Mouse (Mus musculus) lung, postnatal 25 days (tissue): ENCODE results near the gene Cd200.
"Not testable (repeated sequence)": the region's sequence is repeated elsewhere in the genome, so short reads cannot be mapped to it uniquely, and the experiment has no call there.

Experiments used
- DNase-seq: peaks from one replicate; pipeline ENCODE4 v3.0.0; 2022; ENCODE audit warnings: low spot score

Gene Cd200

DNA sequence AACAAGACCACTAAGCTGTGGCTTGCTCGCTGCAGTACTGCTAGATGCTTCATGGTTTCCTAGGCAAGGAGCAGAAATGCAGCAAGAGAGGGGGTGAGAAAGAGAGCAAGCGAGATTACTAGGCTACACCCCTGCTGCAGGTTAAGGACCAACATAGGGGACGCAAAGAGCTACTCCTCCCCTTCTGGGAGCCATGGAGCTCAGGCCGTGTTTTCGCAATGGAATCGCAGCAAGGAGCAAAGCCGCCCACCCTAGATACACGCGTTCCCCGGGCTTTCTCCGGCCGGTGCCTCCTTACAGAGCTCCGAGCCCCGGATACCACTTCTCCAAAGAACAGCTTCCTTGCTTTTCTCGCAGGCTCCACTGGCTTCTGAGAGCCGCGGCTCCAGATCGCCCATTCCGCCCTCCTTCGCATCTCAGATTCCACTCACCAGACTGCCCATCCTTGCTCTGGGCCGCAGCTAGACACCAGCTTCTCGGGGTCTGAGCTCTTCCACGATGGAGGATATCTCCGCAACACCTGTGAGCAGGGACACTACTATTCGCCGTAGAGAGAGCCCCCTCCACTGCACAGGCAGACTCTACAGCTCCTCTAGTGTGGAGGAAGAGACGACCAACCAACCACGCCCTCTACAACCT lies at the start of gene Cd200:
Gene Cd200 (minus strand): TSS at position 629 of the 639 bp plus-strand sequence.
- peak; percentile 68 for DNase-seq

DNA sequence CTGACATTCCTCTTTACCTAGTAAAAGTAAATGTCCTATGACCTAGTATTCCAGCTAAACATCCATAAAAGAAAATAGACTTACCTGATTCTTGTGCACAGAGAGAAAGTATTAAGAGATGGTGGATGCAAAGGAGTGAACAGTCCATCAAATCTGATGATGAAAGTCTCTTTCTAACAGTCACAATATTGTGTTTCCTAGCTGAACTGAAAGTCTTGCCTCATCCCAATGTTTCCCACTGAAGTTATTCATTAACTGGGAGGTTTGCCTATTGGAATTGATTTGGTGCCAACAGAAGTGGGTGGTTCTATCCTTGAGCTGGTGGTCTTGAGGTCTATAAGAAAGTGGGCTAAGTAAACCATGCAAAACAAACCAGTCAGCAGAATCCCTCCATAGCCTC lies 45.9 kb upstream of the Cd200 start:
- no peak for DNase-seq

DNA sequence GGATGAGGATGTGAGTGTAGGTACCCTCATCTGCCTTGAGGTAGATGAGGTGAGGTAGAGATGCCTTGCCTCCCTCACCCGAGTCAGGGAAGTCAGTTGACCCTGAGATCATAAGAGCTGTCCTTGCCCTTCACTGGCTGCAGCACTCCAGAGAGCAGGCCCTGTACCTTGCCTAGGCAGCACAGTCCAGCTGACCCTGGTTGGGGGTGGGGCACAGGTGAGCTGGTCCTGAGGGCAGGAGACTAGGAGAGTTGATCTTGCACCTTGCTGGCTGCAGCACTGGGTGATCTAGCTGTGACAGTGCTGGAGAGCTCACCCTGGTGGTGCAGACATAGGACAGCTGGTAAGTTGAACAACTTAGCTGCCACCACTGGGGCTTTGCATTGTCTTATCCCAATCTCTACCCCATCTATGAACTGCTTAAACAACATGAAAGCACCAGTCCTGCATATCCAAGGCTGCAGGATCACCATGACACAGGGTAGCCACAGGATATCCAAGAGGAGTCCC lies 28.4 kb upstream of the Cd200 start:
- no peak for DNase-seq

DNA sequence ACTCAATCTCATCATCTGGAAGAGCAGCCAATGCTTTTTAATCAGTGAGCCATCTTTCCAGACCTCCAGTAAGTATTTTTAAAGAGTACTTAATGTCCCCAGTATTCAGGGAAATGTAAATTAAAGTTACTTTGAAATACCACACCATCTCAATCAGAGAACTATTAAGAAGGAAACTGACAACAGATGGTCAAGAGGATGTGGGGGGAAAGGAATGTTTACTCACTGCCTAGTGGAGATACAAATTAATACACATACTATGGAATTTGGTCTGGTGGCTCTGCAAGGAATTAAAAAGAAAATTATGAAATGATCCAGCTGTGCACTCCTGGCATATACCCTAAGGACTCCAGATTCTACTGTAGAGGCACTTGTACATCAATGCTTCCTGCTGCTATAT lies 26.7 kb upstream of the Cd200 start:
- no peak for DNase-seq

DNA sequence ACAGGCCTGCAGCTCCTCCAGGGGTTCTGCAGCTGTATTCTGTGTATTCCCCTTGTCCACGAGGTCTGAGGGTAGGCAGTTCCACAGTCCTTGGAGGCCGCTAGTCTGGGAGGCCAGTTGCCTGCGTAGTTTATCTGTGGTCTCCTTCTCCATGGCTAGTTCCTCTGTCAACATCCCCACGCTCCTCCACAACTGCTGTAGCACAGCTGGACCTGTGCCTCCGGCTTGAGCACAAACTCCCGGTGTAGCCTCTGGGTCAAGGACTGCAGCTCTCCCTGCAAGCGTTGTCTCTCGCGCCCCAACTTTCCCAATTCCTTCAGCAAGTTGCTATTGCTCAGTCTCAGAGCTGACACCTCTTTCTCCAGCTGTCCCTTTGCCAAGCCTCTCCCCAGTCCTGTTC lies 18.8 kb upstream of the Cd200 start:
- no peak for DNase-seq

DNA sequence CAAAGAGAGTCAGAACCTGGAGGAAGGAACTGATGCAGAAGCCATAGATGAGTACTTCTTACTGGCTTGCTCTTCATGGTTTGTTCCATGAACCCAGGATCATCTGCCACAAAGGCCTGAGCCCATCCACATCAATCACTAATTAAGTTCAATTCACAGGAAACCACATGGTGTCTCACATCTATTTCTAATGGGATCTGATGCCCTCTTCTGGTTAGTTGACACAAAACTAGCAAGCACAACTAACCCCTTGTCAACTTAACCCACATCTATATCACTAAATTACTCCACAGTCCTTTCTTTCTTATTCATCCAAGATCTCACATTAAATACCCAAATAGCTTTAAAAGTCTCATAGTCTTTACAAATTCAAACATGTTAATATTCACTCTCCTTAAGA lies 4.6 kb upstream of the Cd200 start:
- peak; percentile 51 for DNase-seq

DNA sequence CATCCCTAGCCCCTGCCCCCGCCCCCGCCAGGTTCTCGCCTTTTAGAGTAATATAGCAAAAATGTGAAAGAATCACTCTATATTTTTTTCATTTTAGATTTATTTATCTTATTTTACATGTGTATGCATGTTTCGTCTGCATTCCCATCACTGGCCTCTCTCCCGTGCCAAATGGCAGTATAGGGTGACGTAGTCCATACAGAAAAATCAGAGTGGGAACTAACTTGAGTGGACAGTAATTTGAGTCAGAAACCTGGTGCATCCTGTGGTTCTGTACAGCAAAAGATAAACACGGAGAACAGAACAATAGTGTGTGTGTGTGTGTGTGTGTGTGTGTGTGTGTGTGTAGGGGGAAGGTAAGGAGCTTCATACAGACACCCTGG lies 202 bp upstream of the Cd200 start:
- DNase-seq, result not testable (repeated sequence)

DNA sequence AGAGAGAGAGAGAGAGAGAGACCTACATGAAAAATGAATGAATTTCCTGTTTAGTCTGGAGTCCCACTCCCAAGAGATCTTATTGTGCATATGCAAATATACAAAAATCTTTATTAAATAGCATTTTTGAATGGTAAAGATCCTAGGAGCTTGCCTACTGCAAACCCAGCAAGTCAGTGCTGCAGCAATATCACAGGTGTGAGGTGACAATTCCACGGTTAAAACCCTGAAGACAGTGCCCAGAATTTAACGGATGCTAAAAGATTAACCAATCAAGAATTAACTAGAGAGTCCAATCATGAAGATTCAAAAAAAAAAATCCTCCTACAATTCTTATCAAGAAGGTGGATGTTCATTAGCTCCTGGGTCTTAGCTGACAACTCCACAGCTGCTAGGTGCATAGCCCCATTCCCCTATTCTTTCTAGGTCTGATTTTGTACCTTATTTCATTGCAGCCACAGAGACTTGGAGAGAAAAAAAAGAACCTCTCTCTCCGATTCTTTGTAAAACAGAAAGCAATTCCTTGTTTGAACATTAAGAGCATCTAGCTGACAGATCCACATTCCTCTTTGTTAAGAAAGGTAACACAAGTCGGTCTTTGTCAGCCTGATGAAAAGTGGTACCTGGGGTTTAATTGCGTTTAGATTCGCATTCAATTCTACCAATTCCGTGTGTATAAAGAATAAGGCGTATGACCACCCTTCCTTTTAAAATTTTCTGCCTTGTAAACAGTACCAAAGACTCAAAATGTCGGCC lies 1.0 kb downstream of the Cd200 start:
- DNase-seq, result no peak

DNA sequence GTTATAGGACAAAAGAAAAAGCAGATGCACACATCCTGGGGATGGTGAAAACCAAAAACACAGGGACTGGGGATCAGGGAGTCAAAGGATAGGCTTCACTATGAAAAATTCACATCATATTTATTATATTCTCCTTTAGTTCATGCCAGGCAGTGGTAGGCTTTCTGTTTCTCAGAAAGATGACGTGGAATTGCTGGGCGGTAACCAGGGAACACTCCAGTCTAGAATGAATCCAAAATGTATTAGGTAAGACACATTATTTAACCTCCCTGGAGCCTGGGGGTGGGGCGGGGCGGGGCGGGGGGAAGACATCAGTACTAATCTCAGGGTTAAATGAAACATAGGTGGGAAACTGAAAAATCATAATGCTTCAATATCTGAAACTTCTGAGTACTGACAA lies 1.8 kb downstream of the Cd200 start:
- DNase-seq, result peak; percentile 59

DNA sequence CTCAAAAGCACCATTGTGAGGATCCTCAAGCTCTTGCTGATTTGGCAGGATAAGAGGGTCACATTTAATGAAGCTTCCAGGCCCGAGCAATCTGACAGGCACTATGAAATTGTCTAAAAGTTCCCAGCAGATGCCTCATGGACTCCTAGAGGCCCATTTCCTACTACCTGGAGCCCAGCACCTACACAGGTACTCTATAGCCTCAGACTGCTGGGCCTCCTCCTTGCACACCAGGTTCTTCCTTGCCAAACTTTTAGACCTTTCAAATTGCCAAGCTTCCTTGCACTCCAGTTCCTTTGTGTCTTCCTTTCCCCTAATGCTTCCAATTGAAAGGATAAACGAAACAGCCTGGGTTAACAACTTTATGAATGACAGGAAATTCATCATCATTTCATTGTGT lies 5.9 kb downstream of the Cd200 start:
- peak; percentile 29 for DNase-seq

DNA sequence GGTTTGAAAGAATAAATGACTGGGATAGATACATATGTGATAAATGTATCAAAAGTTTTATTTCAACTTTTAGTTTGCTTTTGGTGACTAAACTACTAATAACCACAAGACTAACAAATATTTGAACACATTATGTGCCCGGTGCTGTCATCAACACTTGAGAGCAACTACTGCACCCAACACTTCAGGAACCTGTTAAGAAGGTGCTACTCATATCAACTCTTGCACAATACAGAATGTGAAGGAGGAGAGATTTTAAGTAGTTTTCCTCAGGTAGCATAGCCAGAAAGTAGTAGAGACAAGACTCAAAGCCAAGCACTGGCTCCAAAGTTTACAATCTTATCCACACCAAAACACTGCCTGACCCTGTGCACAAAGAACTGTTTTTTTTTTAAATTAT lies 6.8 kb downstream of the Cd200 start:
- DNase-seq, result peak; percentile 59

DNA sequence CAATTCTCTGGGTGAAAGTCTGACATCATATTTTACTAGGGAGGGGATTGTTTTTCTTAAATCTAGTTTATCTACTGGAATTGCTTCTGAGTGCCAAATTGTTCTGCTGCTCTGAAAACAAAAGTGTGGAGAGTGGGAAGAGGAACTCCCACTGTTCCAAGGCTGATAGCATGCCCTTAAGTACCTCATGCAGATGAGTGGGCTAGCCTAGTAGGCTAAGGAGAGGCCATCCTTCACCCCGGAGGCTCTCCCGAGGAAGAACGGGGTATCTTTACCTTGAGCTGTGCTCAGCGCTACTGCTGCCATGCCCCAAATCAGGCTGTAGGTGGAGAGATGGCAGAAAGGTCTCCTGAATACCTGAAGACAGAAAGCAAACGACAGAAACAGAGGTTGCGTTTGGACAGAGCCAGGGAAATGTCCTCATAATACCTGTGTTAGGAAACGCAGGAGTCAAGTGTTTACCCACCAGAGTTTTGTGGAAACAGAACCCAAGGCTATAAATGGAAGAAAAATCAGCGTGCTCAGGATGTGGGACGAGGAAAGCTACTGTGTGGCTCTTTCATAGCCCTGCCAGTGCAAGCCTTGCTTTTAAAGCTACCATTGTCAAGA lies 8.8 kb downstream of the Cd200 start:
- peak; percentile 70 for DNase-seq

DNA sequence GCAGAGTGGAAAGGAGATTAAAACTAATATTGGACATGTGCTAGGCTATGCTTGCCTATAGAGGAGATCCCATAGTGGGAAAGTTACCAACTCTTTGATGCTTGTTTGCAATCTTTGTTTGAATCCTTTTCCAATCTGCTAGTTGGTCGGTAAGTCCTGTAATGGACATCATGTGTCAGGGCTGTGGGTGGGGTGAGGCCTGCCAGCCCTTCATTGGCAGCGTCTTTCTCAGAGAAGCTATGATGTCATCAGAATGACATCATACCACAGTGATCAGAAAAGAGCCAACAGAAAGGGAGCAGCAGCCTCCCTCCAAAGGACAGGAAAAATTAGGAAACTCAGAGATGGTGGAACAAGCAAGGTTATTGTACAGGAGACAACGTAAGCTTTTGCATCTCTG lies 9.4 kb downstream of the Cd200 start:
- no peak for DNase-seq

DNA sequence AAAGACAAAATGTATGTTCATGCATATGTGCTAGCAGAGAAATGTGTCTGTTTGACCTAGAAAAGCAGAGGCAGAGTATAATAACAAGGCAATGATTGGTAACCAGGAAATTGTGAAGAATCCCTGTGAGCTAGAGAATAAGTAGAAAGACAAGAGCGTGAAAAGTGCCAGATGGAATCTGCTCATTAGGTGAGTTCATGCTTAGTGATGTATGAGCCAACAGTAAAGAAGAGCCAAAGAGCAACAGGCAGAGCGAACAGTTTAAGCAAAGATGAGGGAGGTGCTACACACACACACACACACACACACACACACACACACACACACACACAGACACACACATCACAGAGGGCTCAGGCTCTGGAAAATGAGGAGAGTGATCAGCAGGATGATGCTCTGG lies 11.4 kb downstream of the Cd200 start:
- DNase-seq, result no peak

DNA sequence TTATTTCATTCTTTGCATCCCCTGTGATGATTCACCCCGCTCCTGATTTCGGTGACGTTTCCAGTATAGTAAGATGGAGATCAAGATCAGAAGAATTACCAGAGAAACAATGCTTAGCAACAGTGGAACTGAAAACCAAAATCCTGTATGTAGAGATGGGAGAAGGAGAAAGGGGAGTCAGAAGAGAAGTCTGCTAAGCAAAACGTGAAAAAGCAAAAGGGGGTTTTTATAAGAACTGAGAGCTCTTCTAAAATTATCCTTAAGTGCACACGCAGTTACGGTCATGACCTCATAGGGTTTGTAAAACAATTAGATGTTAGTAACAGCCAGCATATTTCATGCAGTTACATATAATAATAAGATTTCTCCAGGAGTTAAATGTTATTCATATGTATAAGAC lies 16.6 kb downstream of the Cd200 start:
- no peak for DNase-seq

DNA sequence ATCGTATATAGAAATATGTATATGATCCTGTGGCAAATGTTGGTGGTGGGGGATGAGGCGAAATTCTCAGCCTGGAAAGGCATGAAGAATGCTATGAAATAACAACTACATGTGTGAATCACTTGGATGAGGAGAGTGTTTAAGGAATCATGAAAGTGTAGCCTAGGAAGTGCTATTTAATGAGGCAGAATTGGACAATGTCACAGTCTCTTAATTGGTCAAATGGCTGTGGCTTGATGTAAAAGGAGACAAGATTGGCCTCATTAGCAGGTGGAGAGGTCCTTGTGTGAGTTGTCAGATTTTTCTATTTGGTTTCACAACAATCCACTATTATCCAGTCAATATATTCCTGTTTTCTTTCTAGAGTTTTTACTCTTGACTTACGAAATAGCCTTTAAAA lies 17.2 kb downstream of the Cd200 start:
- no peak for DNase-seq

DNA sequence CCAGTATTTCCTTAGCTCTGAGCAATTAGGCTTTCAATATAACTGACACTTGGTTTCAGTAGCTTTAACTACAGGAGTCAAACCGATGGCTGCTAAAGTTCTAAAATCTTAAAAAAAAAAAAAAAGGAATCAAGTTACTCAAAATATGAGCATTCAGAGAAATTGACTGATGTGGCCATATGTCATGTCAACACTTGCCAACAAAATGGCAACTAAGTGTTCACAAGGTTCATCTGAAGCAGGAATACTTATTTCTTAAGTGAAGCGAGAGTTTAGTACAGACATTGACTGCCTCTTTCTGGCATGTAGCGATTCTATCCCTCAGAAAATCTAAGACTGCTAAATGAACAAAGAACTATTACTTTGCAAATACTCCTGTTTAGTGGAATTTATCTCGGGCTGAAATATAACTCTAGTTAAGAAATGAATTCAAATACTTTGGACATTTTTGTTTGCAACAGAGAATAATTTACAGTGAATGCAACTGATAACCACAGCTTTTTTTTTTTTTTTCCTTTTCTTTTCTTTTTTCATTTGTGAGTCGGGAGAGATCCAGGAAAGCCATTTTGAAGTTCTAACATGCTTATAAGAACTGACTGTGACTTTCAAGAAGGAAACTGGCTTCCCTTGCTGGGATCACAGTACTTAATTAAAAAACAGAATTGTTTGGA lies 18.4 kb downstream of the Cd200 start:
- no peak for DNase-seq

DNA sequence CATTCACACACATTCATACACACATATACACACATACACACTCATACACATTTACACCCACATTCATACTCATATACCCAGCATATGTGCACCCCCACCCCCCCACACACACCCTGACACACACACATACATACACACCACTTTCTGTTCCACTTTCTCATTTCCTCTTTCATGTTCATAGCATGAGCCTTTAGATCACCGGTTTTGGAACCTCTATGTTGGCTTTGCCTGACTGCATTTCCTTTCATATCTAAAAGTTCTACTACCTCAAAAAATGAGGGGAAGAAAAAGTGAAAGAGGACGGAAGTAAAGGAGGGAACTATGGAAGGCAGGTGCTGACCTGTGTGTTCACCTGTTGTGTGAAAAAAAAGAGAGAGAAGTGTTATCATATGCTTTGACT lies 19.0 kb downstream of the Cd200 start:
- no peak for DNase-seq

DNA sequence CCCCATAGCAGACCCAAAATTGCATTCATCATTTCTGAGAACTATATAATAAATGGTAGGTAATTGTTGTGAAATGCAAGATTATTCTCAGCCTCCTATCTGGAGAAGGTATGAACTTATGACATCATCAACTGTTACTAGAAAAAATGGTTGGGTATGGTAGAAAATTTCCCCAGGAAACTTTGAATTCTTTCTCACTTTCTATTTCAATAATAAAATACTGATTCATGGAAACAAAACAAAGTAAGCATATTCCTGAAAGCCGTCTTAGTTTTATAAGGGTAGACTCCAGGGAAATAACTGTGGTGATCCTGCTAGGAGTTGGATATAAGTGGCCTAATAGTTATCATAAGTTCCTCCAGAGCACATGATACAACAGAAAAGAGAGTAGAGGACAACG lies 19.8 kb downstream of the Cd200 start:
- no peak for DNase-seq

DNA sequence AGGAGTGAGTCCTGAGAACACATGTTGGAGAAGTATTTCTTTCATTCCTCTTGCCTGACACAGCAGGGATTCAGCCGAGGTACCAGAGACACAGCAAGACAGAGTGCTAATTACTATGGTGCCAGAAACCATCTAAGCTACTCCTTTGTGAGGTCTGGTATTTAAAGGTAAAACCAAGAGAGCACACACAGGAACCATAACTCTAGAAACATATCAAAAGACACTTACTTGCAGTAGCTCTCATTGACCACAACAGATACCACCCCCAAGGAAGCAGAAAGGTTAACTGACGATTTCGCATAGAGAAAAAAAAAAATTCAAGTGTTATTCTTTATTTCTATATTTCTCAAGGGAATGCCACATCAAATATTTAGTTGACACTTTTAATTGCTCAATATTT lies 27.0 kb downstream of the Cd200 start:
- no peak for DNase-seq

DNA sequence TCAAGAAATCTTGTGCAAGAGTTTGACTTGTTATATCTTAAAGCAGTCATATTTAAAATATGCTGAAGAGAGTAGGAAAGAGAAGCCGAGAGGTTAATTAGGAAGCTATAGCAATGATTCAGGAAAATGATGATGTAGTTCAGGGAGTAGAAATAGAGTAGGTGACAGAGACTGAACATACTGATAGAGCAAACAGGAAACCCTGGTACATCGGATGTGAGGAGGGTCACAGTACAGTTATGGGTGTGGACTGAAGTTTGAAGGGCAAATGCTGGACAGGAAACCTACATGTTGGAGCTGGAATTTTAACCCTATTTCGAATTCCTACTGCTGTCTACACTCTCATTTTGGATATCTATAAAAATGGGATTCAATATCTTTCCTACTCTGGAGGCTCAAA lies 29.9 kb downstream of the Cd200 start:
- DNase-seq, result peak; percentile 61

DNA sequence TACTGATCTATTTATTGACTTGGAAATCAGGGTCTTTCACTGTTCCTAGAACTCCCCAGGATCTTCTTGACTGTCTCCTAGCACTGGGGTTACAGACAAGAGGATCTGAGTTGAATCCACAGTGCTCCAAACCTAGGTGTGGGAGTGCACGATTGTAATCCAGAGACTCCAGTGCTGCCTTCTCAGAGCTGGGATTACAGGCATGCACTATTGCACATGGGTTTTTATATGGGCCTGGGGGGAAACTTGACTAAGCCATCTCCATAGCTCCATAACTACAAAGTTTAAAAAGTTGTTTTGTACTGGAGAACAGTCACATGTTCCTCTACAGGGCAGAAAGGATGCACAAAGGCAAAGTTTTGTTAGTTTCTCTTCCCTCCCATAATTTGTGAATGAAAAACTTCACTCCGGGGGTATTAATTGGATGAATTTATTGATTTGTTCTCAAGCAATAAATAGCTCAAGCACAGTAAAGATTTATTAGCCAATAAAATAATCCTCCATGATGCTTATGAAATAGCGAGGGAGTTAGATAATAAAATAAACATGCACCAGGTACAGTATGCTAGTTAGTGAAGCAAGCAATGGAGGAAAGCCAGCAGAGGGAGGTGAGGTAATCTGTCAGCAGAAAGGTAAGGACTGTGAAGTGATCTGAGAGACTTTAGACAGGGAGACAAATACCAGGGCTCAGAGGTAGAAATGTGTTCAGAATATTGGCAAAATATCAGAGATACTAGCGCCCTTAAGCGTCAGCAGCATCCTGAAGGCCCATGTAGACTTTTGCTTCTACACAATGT lies 30.5 kb downstream of the Cd200 start:
- peak; percentile 75 for DNase-seq
